Mouse (Mus musculus) heart, adult 2 months (tissue): Measurements from ENCODE around the gene Chkb. TPM values are rescaled to one million over a fixed set of nuclear protein-coding genes. Genes with fewer than 3 reads are reported as not detected.

ENCODE experiments used
- DNase-seq, 2 experiments: peaks; one replicate each; pipeline ENCODE4 v3.0.0; 2021
- H3K27ac ChIP-seq: fragments of 200-600 bp; 2 replicates; pipeline ENCODE4 v1.8.1; 2022
- H3K27me3 ChIP-seq: fragments of 200-500 bp; 2 replicates; pipeline ENCODE4 v1.6.1; 2012; ENCODE audit warnings: mild to moderate bottlenecking, low read length, inconsistent platforms, mixed read lengths; ENCODE audit not compliant: control insufficient read depth, insufficient read depth
- H3K36me3 ChIP-seq: fragments of 200-500 bp; 2 replicates; pipeline ENCODE4 v1.6.1; 2012; ENCODE audit warnings: low read length, inconsistent platforms; ENCODE audit not compliant: control insufficient read depth, insufficient read depth
- H3K4me1 ChIP-seq: fragments of 200-500 bp; 2 replicates; pipeline ENCODE4 v1.6.1; 2011; ENCODE audit warnings: low read length; ENCODE audit not compliant: control insufficient read depth, insufficient read depth
- H3K4me3 ChIP-seq: fragments of 200-600 bp; 2 replicates; pipeline ENCODE4 v1.8.1; 2022
- H3K79me2 ChIP-seq: fragments of 200-500 bp; replicated peaks from 2 replicates; pipeline ENCODE4 v1.6.1; 2012; ENCODE audit warnings: mild to moderate bottlenecking, inconsistent platforms, low read length, moderate library complexity, mixed read lengths; ENCODE audit not compliant: control insufficient read depth, insufficient read depth
- H3K9ac ChIP-seq: fragments of 200-500 bp; 2 replicates; pipeline ENCODE4 v1.6.1; 2012; ENCODE audit warnings: low read depth, mild to moderate bottlenecking, control low read depth, inconsistent platforms, low read length, mixed read lengths
- CTCF ChIP-seq: fragments of 200-600 bp; IDR thresholded peaks from 2 replicates; pipeline ENCODE4 v1.8.1; 2022; ENCODE audit warnings: antibody characterized with exemption, mild to moderate bottlenecking, moderate library complexity
- EP300 ChIP-seq: fragments of 200-500 bp; IDR thresholded peaks from 2 replicates; pipeline ENCODE4 v1.6.1; 2011; ENCODE audit warnings: low read depth, low read length, control low read depth; ENCODE audit not compliant: insufficient read depth
- POLR2A ChIP-seq: fragments of 200-500 bp; IDR thresholded peaks from 2 replicates; pipeline ENCODE4 v1.6.1; 2011; ENCODE audit warnings: mild to moderate bottlenecking, low read depth, low read length, control low read depth; ENCODE audit not compliant: insufficient read depth
- WGBS: fragments of 180-500 bp; shearing (Covaris S2); methylation state at CpG from one replicate; pipeline ENCODE4 v1.1.7; 2018; 5-methylcytosine and 5-hydroxymethylcytosine counted together
- intact Hi-C: fragments of 180-260 bp; cut with DNase I; formaldehyde crosslinking; loops from one replicate; pipeline ENCODE4 v1.15.1; 2025
- polyA plus RNA-seq: library from polyadenylated mRNA; depleted of rRNA; stranded (reverse); fragments of >200 nt; gene quantifications from 2 replicates; pipeline ENCODE4 v1.2.3, GENCODE M21; 2012
- total RNA-seq, 2 experiments: library from RNA; stranded (reverse); gene quantifications; 2 replicates each; pipeline ENCODE4 v1.2.3; 2021

Chkb gene
- total and polyA plus RNA-seq, 3 experiments: 46.8 to 81.3 (median 48.2) TPM

GRCm38 (mm10) chr15:89425711-89426121 is 4.0 kb downstream of the Chkb start, which contains the start of gene Cpt1b:
Gene Cpt1b, minus strand, starts transcription at chr15:89425863.
- TF ChIP-seq POLR2A (peak; percentile 85), CTCF (no peak), EP300 (peak; percentile 87)
- peaks cover 8% of the 10 kb centered on the region for H3K36me3 ChIP-seq
- peak within 1 kb of the TSS; percentile 50 for H3K4me3 ChIP-seq
- H3K9ac ChIP-seq: peak within 1 kb of the TSS; percentile 77
- H3K4me1 ChIP-seq: no peaks in the 10 kb centered on the region; the same call in 1 of the 2 replicates
- H3K27ac ChIP-seq: peak within 1 kb of the TSS; percentile 99
- DNase-seq: peak; percentile 69 to 83
- WGBS: 40% methylated on average over 6 of the region's 6 CpGs
- intact Hi-C loops: no loop called here
- H3K79me2 ChIP-seq: no peaks in the 10 kb centered on the region
- no peaks in the 10 kb centered on the region for H3K27me3 ChIP-seq

GRCm38 (mm10) chr15:89424621-89425020 is 5.1 kb downstream of the Chkb start:
- Histone ChIP-seq H3K27ac (peak overlapping the region; percentile 95), H3K36me3 (peaks cover 10% of the 10 kb centered on the region), H3K4me3 (peak overlapping the region; percentile 44), H3K27me3 (no peaks in the 10 kb centered on the region), H3K4me1 (no peaks in the 10 kb centered on the region; the same call in 1 of the 2 replicates), H3K9ac (peak overlapping the region; percentile 43), H3K79me2 (no peaks in the 10 kb centered on the region)
- DNase-seq: no peak
- no peak for TF ChIP-seq CTCF
- no peak for TF ChIP-seq POLR2A
- no peak for TF ChIP-seq EP300
- intact Hi-C loops: no loop called here
- WGBS: 67% methylated on average over 8 of the region's 8 CpGs

DNA sequence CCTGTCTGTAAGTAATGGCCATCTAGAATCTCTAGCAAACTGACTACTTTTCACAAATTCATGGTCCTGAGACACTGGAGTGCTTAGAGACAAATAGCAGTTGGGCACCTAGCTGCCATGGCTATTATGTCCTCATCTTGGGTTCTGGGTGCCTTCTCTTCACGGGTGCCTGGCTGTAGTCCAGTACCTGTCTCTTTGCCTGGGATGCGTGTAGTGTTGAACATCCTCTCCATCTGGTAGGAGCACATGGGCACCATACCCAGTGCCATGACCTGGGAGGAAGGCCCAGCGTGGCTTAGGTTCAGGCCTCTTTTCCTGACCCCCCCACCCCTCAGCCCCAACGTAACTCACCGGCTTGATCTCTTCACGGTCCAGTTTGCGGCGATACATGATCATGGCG is 7.8 kb downstream of the Chkb start:
- H3K36me3 ChIP-seq: peaks cover 7% of the 10 kb centered on the region
- TF ChIP-seq EP300 (no peak), CTCF (no peak), POLR2A (no peak)
- WGBS: 81% methylated on average over 9 of the region's 9 CpGs
- intact Hi-C loops: no loop called here
- H3K9ac ChIP-seq: no peak overlapping the region
- no peaks in the 10 kb centered on the region for H3K27me3 ChIP-seq
- no peak for DNase-seq
- H3K79me2 ChIP-seq: no peaks in the 10 kb centered on the region
- H3K4me1 ChIP-seq: no peaks in the 10 kb centered on the region
- no peak overlapping the region for H3K27ac ChIP-seq
- no peak overlapping the region for H3K4me3 ChIP-seq

- 48% methylated on average over 8 of the region's 8 CpGs for WGBS
- Histone ChIP-seq H3K4me3 (no peak overlapping the region), H3K9ac (no peak overlapping the region), H3K27ac (peak overlapping the region; percentile 69), H3K79me2 (no peaks in the 10 kb centered on the region), H3K27me3 (no peaks in the 10 kb centered on the region), H3K4me1 (peaks cover 1% of the 10 kb centered on the region), H3K36me3 (peaks cover 9% of the 10 kb centered on the region)
- TF ChIP-seq EP300: peak; percentile 75
- peak; percentile 16; the same call in 1 of the 2 replicates for TF ChIP-seq POLR2A
- TF ChIP-seq CTCF: no peak
- intact Hi-C loops: no loop called here
- DNase-seq: peak in 1 of 2 experiments; percentile 59
Measured at GRCm38 (mm10) chr15:89415282-89415681, 14.4 kb downstream of the Chkb start.

DNA sequence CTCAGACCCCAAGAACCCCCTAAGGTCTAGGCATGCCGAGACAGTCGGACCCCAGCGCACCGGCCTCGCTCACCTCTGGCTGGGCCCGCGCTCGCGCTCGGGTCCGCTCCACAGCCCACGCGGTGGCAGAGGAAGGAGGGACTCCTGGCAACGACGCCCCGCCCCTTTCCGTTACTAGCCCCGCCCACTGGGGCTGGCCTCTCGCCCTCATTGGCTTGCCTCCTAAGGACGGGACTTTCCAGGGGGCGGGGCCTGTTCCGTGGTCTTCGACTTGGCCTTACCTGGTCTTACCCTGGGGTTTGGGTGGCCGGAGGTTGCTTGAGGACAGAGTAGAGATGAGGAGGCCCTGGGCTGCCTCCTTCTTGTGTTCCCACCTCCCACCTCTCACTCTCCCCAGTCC is 19.6 kb downstream of the Chkb start, which contains the start of gene Syce3:
Gene Syce3, minus strand, starts transcription at position 386 of the 400 bp plus-strand sequence.
- Histone ChIP-seq H3K4me3 (no peak within 1 kb of the TSS), H3K27ac (no peak within 1 kb of the TSS), H3K4me1 (no peaks in the 10 kb centered on the region), H3K27me3 (no peaks in the 10 kb centered on the region), H3K79me2 (no peaks in the 10 kb centered on the region), H3K9ac (no peak within 1 kb of the TSS), H3K36me3 (no peaks in the 10 kb centered on the region)
- WGBS: 77% methylated on average over 24 of the region's 24 CpGs
- DNase-seq: no peak
- intact Hi-C loops: no loop called here
- TF ChIP-seq POLR2A: no peak
- TF ChIP-seq EP300: no peak
- no peak for TF ChIP-seq CTCF

DNA sequence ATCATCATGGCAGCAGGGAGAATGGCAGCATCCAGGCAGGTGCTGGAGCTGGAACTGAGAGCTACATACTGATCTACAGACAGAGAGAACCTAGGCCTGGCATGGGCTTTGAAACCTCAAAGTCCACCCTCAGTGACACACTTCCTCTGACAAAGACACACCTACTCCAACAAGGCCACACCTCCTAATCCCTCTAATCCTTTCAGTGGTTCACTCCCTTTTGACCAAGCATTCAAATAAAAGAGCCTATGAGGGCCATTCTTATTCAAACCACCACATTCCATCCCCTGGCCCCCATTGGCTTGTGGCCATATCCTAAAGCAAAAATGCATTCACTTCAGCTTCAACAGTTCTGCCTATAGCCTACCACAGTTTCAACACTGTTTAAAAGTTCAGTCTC is 23.0 kb downstream of the Chkb start:
- Histone ChIP-seq H3K4me1 (no peaks in the 10 kb centered on the region), H3K36me3 (no peaks in the 10 kb centered on the region), H3K79me2 (no peaks in the 10 kb centered on the region), H3K9ac (no peak overlapping the region), H3K4me3 (no peak overlapping the region), H3K27ac (no peak overlapping the region), H3K27me3 (no peaks in the 10 kb centered on the region)
- no peak for DNase-seq
- intact Hi-C loops: no loop called here
- TF ChIP-seq CTCF: no peak
- TF ChIP-seq EP300: no peak
- no peak for TF ChIP-seq POLR2A
